Mouse (Mus musculus): ENCODE measurements at regions not wholly inside any gene's neighbourhood (a gene's known extent, or its start where the extent isn't known, plus 50 kb on each side); places are given as distances from the start of the nearest gene placed in this dataset.

- TF ChIP-seq POLR2A (IDR thresholded peaks at IDR 0.05; ENCODE audit: control insufficient read depth in 1 of 2, insufficient read depth in 1 of 2, low read depth in 1 of 2, low read length in 2 of 2, poor library complexity in 1 of 2), result no peak
- no peak for TF ChIP-seq CTCF (IDR thresholded peaks at IDR 0.05 in 2 of 3, conservative IDR thresholded peaks at IDR 0.05 in 1 of 3; ENCODE audit: control insufficient read depth in 1 of 3, insufficient read depth in 1 of 3, low read depth in 2 of 3, low read length in 3 of 3, poor library complexity in 1 of 3, severe bottlenecking in 1 of 3)
- no peak for TF ChIP-seq GATA1 (IDR thresholded peaks at IDR 0.05; ENCODE audit: low read depth, low read length)
- no peak for TF ChIP-seq RCOR1 (IDR thresholded peaks at IDR 0.05; ENCODE audit: low read depth, low read length)
- no peak for TF ChIP-seq CHD2 (IDR thresholded peaks at IDR 0.05; ENCODE audit: low read length)
- no peak for TF ChIP-seq MYC (IDR thresholded peaks at IDR 0.05; ENCODE audit: low read depth, low read length)
- TF ChIP-seq EP300 (IDR thresholded peaks at IDR 0.05; ENCODE audit: low read depth in 1 of 2, low read length in 2 of 2), result no peak
- no peak for TF ChIP-seq ZC3H11A (IDR thresholded peaks at IDR 0.05; ENCODE audit: low read depth, low read length)
- TF ChIP-seq UBTF (IDR thresholded peaks at IDR 0.05; ENCODE audit: borderline replicate concordance, insufficient read depth, low read depth, low read length), result no peak
These were observed 77.7 kb downstream of the Rbm43 start for GRCm38 (mm10) chr2:51857226-51857625.

All from MEL (cell line).